Mouse (Mus musculus) forebrain, embryonic 12.5 days (tissue): ENCODE data around the gene Sds. TPM values are rescaled to one million over a fixed set of nuclear protein-coding genes. Genes with fewer than 3 reads are reported as not detected.

Source experiments
- ATAC-seq: fragments of 200-750 bp; cut with Nextera tagmentation; 2 replicates; pipeline ENCODE4 v1.8.0; 2017; ENCODE audit warnings: moderate TSS enrichment; ENCODE audit not compliant: low FRiP score
- H3K27ac ChIP-seq: fragments of 300-500 bp; sonication (generic); 2 replicates; pipeline ENCODE4 v1.5.1; 2016; ENCODE audit warnings: mild to moderate bottlenecking
- H3K27me3 ChIP-seq: fragments of 300-500 bp; sonication (generic); 2 replicates; pipeline ENCODE4 v1.6.1; 2016; ENCODE audit warnings: mild to moderate bottlenecking
- H3K36me3 ChIP-seq: fragments of 300-500 bp; sonication (generic); replicated peaks from 2 replicates; pipeline ENCODE4 v1.6.1; 2016; ENCODE audit warnings: mild to moderate bottlenecking
- H3K4me1 ChIP-seq: fragments of 300-500 bp; sonication (generic); 2 replicates; pipeline ENCODE4 v1.6.1; 2016
- H3K4me2 ChIP-seq: fragments of 300-500 bp; sonication (generic); 2 replicates; pipeline ENCODE4 v1.6.1; 2016; ENCODE audit warnings: mild to moderate bottlenecking, moderate library complexity
- H3K4me3 ChIP-seq: fragments of 300-500 bp; sonication (generic); replicated peaks from 2 replicates; pipeline ENCODE4 v1.5.1; 2016; ENCODE audit warnings: mild to moderate bottlenecking
- H3K9ac ChIP-seq: fragments of 300-500 bp; sonication (generic); 2 replicates; pipeline ENCODE4 v1.6.1; 2016; ENCODE audit warnings: mild to moderate bottlenecking
- H3K9me3 ChIP-seq: fragments of 300-500 bp; sonication (generic); 2 replicates; pipeline ENCODE4 v1.6.1; 2016
- WGBS: fragments of 180-500 bp; shearing (Covaris S2); methylation state at CpG from one replicate; pipeline ENCODE4 v1.1.7; 2016; 5-methylcytosine and 5-hydroxymethylcytosine counted together
- polyA plus RNA-seq: library from polyadenylated mRNA; unstranded; fragments of >200 nt; fragmentation: Nextera tagmentation; extraction: Ambion mirVana; gene quantifications from 2 replicates; pipeline ENCODE4 v1.2.1, GENCODE M21; 2016

Sds gene
- polyA plus RNA-seq, 1 experiment from 2014 or later, result not detected

GRCm38 (mm10) chr5:120531631-120532030 is 55.3 kb downstream of the Sds start:
- peaks cover 24% of the 10 kb centered on the region for H3K4me1 ChIP-seq
- no peaks in the 10 kb centered on the region for H3K9me3 ChIP-seq
- H3K27ac ChIP-seq, result no peak overlapping the region
- H3K27me3 ChIP-seq, result no peaks in the 10 kb centered on the region
- no peak overlapping the region for H3K4me3 ChIP-seq
- no peaks in the 10 kb centered on the region for H3K36me3 ChIP-seq
- H3K9ac ChIP-seq, result no peak overlapping the region
- 88% methylated on average over 8 of the region's 8 CpGs for WGBS
- no peak overlapping the region for H3K4me2 ChIP-seq
- no peak for ATAC-seq

Other genes starting within 250 kb of the Sds start
- gene Lhx5, start 44.8 kb upstream of the Sds start, polyA plus RNA-seq, result 23.8 and 26.6 TPM in 2 replicates
- 4.5 and 5.1 TPM in 2 replicates for gene Sdsl, start 3.7 kb upstream of the Sds start, polyA plus RNA-seq
- gene Plbd2, start 27.1 kb downstream of the Sds start, polyA plus RNA-seq, result 25.9 and 26.6 TPM in 2 replicates
- gene Slc8b1, start 34.6 kb downstream of the Sds start, polyA plus RNA-seq, result 2.3 and 2.8 TPM in 2 replicates
- 11.8 and 15.1 TPM in 2 replicates for gene Tpcn1, start 112.1 kb downstream of the Sds start, polyA plus RNA-seq
- 1.3 and 1.4 TPM in 2 replicates for gene Iqcd, start 112.5 kb downstream of the Sds start, polyA plus RNA-seq
- gene Rita1, start 136.1 kb downstream of the Sds start, polyA plus RNA-seq, result 13.6 and 16.6 TPM in 2 replicates
- gene Ddx54, start 136.2 kb downstream of the Sds start, polyA plus RNA-seq, result 50.7 and 52.6 TPM in 2 replicates
- gene Cfap73, start 157.7 kb downstream of the Sds start, polyA plus RNA-seq, result 0.28 TPM in 1 of 2 replicates, not detected in the other
- gene Rasal1, start 172.3 kb downstream of the Sds start, polyA plus RNA-seq, result 0.17 and 0.20 TPM in 2 replicates
- 17.1 and 18.1 TPM in 2 replicates for gene Dtx1, start 235.4 kb downstream of the Sds start, polyA plus RNA-seq